Mouse (Mus musculus): ENCODE measurements around the gene Gm14632.
"Not testable (repeated sequence)": the region's sequence is repeated elsewhere in the genome, so short reads cannot be mapped to it uniquely, and the experiment has no call there.

Gm14632 gene

GRCm38 (mm10) chrX:30329472-30329871 is at the start of gene Gm14632:
Gene Gm14632, plus strand, starts transcription at chrX:30329772.
- DNase-seq: not testable (repeated sequence)
